Mouse (Mus musculus) retina, postnatal 1 day (tissue): ENCODE results near the gene Hist1h3a.
"Not testable (repeated sequence)": the region's sequence is repeated elsewhere in the genome, so short reads cannot be mapped to it uniquely, and the experiment has no call there.

Source experiments
- DNase-seq: peaks from one replicate; pipeline ENCODE4 v3.0.0-alpha.2; 2012

Hist1h3a gene

GRCm38 (mm10) chr13:23740256-23740840 is 21.8 kb downstream of the Hist1h3a start:
- DNase-seq = no peak

DNA sequence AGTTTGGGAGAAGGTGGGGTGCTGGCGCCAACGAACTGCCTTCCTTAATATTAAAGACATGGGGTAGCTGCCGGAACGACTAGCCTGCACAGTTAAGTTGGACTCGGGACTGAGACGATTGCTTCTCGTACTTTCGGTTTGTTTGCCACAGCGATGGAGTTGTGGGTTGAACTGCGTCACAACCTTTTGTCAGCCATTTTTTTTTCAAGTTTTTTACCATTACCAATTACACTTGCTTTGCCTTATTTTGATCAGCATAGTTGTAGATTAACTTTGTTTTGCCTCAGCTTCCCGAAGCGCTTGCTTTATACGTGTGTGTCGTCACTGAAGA is 22.3 kb downstream of the Hist1h3a start:
- no peak for DNase-seq

DNA sequence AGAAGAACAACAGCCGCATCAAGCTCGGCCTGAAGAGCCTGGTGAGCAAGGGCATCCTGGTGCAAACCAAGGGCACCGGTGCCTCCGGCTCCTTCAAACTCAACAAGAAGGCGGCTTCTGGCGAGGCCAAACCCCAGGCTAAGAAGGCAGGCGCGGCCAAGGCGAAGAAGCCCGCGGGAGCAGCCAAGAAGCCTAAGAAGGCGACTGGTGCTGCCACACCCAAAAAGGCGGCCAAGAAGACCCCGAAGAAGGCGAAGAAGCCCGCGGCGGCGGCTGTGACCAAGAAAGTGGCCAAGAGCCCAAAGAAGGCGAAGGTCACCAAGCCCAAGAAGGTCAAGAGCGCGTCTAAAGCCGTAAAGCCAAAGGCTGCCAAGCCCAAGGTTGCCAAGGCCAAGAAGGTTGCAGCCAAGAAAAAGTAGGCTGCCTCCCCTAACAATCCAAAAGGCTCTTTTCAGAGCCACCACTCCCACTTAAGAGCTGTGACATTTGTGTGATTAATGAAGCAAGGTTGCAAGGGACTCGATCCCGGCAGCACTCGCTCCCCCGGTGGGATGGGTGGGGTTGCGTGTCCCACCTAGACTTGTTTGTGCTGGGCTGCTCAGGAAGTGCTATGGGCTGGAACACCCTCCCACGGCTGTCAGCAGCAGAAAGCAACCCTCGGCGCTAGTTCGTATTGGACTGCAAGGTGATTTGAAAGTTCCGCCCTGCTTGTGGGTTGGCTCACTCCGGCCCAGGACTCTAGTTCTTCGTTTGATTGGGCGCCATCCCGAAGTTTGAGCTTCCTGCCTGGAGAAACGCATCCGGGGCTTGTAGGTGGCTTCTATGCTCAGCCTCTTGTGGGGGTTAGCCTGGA is 22.9 kb downstream of the Hist1h3a start:
- peak; percentile 95 for DNase-seq

DNA sequence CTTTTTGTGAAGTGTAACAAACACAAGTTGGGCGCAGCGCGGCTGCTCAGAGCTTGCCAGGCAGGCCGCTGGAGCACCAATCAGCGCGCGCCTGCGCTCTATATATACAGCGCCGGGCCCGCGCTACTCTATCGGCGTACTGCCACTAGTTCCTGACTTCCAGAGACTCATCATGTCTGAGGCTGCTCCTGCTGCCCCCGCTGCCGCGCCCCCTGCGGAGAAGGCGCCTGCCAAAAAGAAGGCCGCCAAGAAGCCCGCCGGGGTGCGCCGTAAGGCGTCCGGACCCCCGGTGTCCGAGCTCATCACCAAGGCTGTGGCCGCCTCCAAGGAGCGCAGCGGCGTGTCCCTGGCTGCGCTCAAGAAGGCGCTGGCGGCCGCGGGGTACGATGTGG is 23.5 kb downstream of the Hist1h3a start, which contains the start of gene Hist1h1c:
Gene Hist1h1c, plus strand, starts transcription at position 132 of the 392 bp plus-strand sequence.
- DNase-seq = peak; percentile 95

- DNase-seq = no peak
Measured at GRCm38 (mm10) chr13:23738041-23738440, 24.1 kb downstream of the Hist1h3a start.

DNA sequence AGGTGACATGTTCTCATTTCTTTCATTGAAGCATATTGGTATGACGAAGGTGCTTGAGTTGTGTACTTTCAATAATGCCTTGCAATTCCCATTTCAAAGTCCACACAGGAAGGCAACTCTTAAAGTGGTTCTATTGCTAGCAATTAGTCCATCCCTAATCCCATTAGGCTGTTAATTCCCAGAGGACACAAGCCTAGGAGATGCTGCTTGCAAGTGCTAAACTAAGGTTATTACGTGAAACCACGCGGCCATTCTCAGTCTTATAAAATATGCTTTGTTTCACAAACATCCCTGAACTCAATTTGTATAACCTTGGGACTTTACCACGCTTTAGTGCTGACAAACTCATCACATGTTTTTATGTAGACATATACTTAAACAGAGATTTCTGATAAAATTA is 25.1 kb downstream of the Hist1h3a start:
- DNase-seq = peak; percentile 61

DNA sequence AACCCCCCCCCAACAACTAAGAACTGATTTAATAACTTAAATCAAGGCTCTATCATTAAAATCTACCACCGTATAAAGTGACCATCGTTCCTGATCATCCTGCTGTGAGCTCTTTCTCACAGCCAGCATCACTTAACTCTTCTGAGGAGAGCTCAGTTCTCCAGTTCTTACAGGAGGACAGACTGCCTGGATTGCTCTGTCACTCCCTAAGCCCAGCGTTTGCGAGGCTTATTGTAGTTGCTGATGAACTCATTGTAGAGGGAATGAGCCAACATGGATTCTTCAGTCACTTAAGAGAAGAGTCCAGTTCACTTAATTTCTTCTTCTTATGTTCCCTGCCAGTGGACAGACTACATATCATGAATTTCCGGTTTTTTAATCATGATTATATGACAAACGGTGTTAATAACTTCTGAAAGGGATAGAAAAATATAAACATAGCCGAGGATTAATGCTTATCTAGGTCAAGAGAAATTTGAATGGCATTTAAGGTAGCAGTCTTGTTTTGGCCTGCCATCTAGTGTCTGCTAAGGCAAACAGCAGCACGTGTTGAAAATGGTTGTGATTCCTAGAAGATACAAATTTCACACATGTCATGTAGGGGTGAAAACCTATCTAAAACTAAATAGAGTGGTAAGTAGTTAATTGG is 29.9 kb downstream of the Hist1h3a start:
- DNase-seq = peak; percentile 73

- DNase-seq = no peak
Measured at GRCm38 (mm10) chr13:23730479-23730878, 31.7 kb downstream of the Hist1h3a start.

GRCm38 (mm10) chr13:23729706-23730105 is 32.5 kb downstream of the Hist1h3a start:
- no peak for DNase-seq

DNA sequence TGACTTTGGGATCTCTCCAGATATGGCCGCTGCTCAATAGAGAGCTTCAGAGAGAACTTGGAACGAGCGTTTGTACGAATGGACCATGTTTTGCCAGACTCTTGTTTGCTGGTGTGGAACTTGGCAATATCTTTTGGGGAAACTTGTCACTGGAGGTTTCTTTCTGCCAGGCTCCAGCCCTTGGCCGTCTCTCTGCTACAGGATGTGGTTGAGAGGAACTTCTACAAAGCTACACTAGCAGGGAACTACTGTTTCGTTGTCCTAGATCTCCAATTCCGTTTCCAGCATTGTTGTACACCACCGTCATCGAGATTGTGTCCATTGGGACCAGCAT is 33.0 kb downstream of the Hist1h3a start:
- DNase-seq = no peak

- DNase-seq = no peak
Measured at GRCm38 (mm10) chr13:23728472-23729191, 33.6 kb downstream of the Hist1h3a start.

DNA sequence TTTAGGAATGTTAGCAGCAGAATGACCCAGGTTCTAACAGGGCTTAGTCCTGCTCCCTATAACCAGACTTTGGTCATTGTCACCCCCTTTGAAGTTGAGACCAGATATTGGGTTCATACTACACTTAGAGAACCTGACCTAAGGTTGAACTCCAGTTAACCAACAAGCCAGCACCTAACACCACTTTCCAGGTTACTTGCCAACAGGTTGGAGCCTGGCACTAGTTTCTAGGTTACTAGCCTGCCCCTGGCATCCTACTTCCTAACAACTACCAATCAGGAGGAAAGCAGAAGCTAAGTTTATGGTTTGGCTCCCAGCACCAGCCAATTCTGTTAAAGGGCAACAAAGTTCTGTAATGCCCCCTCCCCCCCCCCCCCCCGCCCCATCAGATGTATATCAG is 37.0 kb downstream of the Hist1h3a start:
- DNase-seq = no peak

DNA sequence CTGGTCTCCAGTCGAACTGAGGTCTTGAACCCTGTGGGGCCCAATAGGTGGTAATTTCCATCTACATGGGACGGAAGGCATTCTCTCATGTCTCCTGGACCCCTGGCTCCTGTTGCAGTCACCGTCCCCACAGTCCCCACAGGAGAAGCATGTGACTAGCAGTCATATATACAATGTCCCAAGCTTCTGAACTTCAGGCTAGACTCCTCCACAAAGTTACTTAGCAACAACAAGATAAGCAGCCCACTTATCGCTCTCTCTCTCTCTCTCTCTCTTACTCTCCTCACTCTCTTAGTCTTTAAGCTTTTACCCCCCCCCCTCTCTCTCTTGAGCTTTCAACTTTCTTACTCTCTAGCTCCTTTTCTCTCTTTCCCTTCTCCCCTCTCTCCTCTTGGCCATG is 37.9 kb downstream of the Hist1h3a start:
- DNase-seq = no peak

GRCm38 (mm10) chr13:23717593-23718245 is 44.5 kb downstream of the Hist1h3a start:
- not testable (repeated sequence) for DNase-seq

DNA sequence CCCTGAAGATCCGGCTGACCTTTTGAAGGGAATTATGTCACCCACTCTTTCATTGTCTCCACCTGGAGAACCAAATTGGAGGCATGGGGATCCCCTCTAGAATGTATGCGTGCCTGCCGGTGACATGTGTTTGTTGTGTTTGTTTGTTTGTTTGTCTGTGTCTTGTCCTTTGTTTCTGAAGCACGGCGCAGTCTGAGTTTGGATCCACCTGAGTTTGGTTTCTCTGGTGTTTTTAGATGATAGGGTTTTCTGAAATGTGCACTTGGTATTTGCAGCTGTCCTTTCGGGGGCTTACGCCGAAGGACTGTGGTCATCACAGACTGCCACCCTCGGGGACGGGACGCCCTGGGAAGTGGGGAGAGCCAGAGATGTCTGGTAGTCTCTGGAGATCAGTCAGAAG is 45.0 kb downstream of the Hist1h3a start:
- no peak for DNase-seq

DNA sequence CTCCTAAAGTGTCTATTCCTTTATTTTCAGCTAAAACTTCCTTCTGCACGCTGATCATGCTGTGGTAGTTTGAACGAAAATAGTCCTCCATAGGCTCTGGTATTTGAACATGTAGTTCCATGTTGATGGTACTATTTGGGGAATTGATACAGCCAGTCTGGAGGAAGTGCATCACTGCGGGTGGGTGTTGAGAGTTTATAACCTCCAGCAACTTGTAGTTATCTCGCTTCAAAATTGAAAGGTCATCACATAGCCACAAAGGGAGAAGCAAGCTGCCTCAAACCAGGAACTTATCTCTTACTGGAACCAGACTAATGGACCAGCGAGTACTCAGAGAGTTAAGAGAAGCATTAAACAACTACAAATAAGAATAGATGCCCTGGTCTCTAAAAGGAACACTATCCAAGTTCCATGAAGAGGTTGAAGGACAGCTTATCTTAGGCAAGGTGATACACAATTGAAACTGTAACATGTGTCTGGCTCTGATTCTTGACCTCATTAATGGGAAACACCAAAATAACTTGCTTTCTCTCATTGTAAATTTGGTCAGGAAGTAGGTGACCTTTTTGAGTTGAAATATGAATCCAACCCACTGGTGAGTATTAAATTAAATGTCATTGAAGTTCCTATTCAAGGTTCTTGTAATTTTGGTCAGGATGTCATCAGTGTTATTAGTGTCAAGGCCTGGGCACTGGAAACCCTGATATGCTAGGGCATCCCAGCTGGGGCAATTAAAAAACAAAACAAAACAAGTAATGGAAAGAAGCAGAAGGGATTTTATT is 45.7 kb downstream of the Hist1h3a start:
- no peak for DNase-seq
